Mouse (Mus musculus) hindbrain, postnatal 0 days (tissue): ENCODE measurements around the gene Plekhm1. TPM values are rescaled to one million over a fixed set of nuclear protein-coding genes. Genes with fewer than 3 reads are reported as not detected.

ENCODE experiments used
- ATAC-seq: fragments of 200-750 bp; cut with Nextera tagmentation; 2 replicates; pipeline ENCODE4 v1.8.0; 2017; ENCODE audit warnings: mild to moderate bottlenecking, moderate TSS enrichment, moderate library complexity
- DNase-seq: peaks from one replicate; pipeline ENCODE4 v3.0.0-alpha.2; 2015; ENCODE audit warnings: low spot score
- H3K27ac ChIP-seq: fragments of 300-500 bp; sonication (generic); 2 replicates; pipeline ENCODE4 v1.5.1; 2014; ENCODE audit warnings: mild to moderate bottlenecking
- H3K27me3 ChIP-seq: fragments of 300-500 bp; sonication (generic); 2 replicates; pipeline ENCODE4 v1.6.1; 2014; ENCODE audit warnings: low read length, mixed read lengths; ENCODE audit not compliant: insufficient read depth
- H3K36me3 ChIP-seq: fragments of 300-500 bp; sonication (generic); 2 replicates; pipeline ENCODE4 v1.6.1; 2014; ENCODE audit warnings: low read length, mixed read lengths; ENCODE audit not compliant: insufficient read depth
- H3K4me1 ChIP-seq: fragments of 300-500 bp; sonication (generic); 2 replicates; pipeline ENCODE4 v1.6.1; 2014; ENCODE audit warnings: antibody characterized with exemption, low read length, mixed read lengths; ENCODE audit not compliant: insufficient read depth
- H3K4me2 ChIP-seq: fragments of 300-500 bp; sonication (generic); 2 replicates; pipeline ENCODE4 v1.6.1; 2014; ENCODE audit warnings: low read depth, mild to moderate bottlenecking, low read length, moderate library complexity, mixed read lengths
- H3K4me3 ChIP-seq: fragments of 300-500 bp; sonication (generic); 2 replicates; pipeline ENCODE4 v1.5.1; 2014; ENCODE audit warnings: low read length
- H3K9ac ChIP-seq: fragments of 300-500 bp; sonication (generic); replicated peaks from 2 replicates; pipeline ENCODE4 v1.6.1; 2014; ENCODE audit warnings: mild to moderate bottlenecking, low read length, moderate library complexity, mixed read lengths
- H3K9me3 ChIP-seq: fragments of 300-500 bp; sonication (generic); 2 replicates; pipeline ENCODE4 v1.6.1; 2016; ENCODE audit warnings: low read length, mixed read lengths
- CTCF ChIP-seq: IDR thresholded peaks from 2 replicates; pipeline ENCODE4 v1.5.1; 2016; ENCODE audit warnings: antibody characterized with exemption, control low read depth, low read depth
- WGBS: fragments of 180-500 bp; shearing (Covaris S2); extraction: QIAGEN DNeasy Blood & Tissue Kit; methylation state at CpG from one replicate; pipeline ENCODE4 v1.1.7; 2014; 5-methylcytosine and 5-hydroxymethylcytosine counted together
- polyA plus RNA-seq: library from polyadenylated mRNA; unstranded; fragments of >200 nt; fragmentation: Nextera tagmentation; extraction: Ambion mirVana; gene quantifications from 2 replicates; pipeline ENCODE4 v1.2.1, GENCODE M21; 2015
- total RNA-seq: library from RNA; depleted of rRNA; stranded (reverse); fragments of >200 nt; gene quantifications from 2 replicates; pipeline ENCODE4 v1.2.3, GENCODE M21; 2014

Gene Plekhm1
- total and polyA plus RNA-seq, 2 experiments from 2014 or later: 6.3 to 8.2 TPM

DNA sequence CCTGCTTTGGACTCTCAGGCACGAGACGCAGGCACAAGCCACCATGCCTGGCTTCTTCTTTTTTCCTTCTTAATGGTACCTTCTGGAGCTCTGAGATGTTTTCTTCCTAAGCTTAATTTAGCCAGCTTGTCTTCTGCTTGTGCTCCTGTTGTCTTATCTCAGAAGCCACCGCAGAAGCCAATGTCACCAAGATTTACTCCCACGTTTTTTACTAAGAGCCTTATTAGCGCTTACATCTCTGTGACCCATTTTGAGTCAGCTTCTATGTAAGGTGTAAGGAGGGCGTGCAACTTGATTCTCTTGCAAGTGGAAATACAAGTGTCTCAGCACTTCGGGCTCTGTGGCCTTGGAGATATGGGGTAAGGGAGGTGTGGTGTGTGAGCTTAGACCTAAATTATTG is 31.0 kb downstream of the Plekhm1 start:
- Histone ChIP-seq H3K27me3 (no peaks in the 10 kb centered on the region), H3K4me3 (no peak overlapping the region), H3K9me3 (no peaks in the 10 kb centered on the region), H3K27ac (no peak overlapping the region), H3K9ac (no peak overlapping the region), H3K36me3 (peaks cover 24% of the 10 kb centered on the region; the same call in 1 of the 2 replicates), H3K4me2 (no peak overlapping the region), H3K4me1 (no peaks in the 10 kb centered on the region)
- TF ChIP-seq CTCF: no peak
- no peak for ATAC-seq
- DNase-seq: no peak
- 84% methylated on average over 7 of the region's 7 CpGs for WGBS

DNA sequence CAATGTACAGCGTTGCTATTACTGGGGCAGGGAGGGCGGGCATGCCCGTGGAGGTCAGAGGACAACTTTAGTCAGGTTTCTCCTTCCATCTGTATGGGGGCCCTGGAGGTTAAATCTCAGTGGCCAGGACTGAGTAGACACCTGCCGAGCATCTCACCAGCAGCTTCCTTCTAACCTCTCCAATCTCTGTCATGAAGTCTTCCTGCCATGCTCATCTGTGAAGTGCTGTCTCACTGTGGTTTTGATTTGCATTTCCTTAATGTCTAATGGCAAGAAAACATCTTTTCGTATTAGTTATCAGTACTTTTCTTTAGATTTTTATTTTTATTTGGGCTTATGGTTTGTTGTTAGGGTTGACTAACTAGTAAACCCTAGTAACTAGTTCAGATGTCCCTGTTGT is 32.0 kb downstream of the Plekhm1 start:
- WGBS: 93% methylated on average over 5 of the region's 5 CpGs
- no peak for TF ChIP-seq CTCF
- ATAC-seq (no peak), DNase-seq (no peak)
- no peak overlapping the region for H3K27ac ChIP-seq
- H3K4me3 ChIP-seq: no peak overlapping the region
- H3K36me3 ChIP-seq: peaks cover 31% of the 10 kb centered on the region; the same call in 1 of the 2 replicates
- no peaks in the 10 kb centered on the region for H3K4me1 ChIP-seq
- no peak overlapping the region for H3K9ac ChIP-seq
- no peak overlapping the region for H3K4me2 ChIP-seq
- no peaks in the 10 kb centered on the region for H3K9me3 ChIP-seq
- H3K27me3 ChIP-seq: no peaks in the 10 kb centered on the region

DNA sequence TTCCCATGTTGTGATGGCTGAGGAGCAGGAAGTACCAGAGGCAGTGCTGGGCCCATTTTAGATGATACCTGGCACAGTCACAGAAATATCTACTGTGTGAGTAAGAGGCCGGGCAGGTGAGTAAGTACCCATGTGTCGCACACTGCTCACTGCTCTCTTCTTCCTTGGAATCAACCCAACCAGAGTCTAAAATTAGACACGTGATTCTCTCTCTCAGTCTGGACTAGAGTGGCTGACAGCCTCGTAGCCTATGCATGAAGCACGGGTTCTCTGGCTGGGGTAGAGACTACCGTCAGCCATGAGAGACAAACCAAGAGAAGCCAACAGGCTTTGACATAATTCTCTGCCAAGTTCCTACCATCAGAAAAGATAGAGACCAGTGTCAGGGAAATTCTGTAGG is 34.1 kb downstream of the Plekhm1 start:
- no peak for DNase-seq
- ATAC-seq: no peak
- Histone ChIP-seq H3K9me3 (no peaks in the 10 kb centered on the region), H3K4me3 (no peak overlapping the region), H3K4me1 (no peaks in the 10 kb centered on the region), H3K4me2 (no peak overlapping the region), H3K36me3 (peaks cover 31% of the 10 kb centered on the region; the same call in 1 of the 2 replicates), H3K27me3 (no peaks in the 10 kb centered on the region), H3K9ac (no peak overlapping the region), H3K27ac (no peak overlapping the region)
- 94% methylated on average over 6 of the region's 6 CpGs for WGBS
- no peak for TF ChIP-seq CTCF

DNA sequence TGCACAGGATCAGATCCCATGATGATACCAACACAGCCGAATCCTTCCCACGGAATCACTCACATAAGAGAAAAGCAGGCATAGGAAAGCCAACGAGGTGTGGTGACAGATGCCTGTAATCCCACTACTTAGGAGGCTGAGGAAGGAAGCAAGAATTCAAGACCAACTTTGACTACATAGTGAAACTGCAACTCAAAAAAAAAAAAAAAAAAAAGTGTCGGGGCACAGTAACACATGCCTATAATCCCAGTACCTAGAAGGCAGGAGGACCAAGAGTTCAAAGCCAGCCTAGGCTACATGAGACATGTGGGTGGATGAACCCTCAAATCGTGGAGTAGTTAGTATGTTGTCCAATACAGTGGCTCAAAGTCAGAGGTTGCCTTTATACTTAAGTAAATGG is 36.7 kb downstream of the Plekhm1 start:
- no peak for TF ChIP-seq CTCF
- Histone ChIP-seq H3K9ac (no peak overlapping the region), H3K27me3 (no peaks in the 10 kb centered on the region), H3K9me3 (no peaks in the 10 kb centered on the region), H3K4me1 (peaks cover 3% of the 10 kb centered on the region; the same call in 1 of the 2 replicates), H3K4me2 (no peak overlapping the region), H3K36me3 (peaks cover 31% of the 10 kb centered on the region; the same call in 1 of the 2 replicates), H3K27ac (no peak overlapping the region), H3K4me3 (no peak overlapping the region)
- ATAC-seq: no peak
- no peak for DNase-seq
- WGBS: 91% methylated on average over 5 of the region's 5 CpGs

DNA sequence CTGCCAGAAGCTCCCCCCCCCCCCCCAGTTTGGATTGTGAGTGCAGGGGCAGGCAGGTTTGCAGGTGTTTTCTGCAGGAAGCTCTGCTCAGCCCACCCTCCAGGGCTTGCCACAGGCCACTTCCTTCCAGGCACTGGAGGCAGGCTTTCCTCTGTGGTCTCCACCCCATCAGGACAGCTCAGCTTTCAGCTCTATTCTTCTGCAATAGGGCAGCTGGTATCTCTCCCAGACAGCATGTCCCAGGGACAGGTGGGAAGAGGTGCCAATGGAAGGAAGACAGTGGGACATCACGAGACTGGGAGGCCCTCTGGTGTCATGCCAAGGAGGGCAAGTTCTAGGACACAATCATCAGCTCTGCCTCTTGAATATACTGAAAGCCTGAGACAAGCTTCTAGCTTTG is 37.2 kb downstream of the Plekhm1 start:
- 65% methylated on average over 1 of the region's 1 CpGs for WGBS
- Histone ChIP-seq H3K9me3 (no peaks in the 10 kb centered on the region), H3K36me3 (peaks cover 35% of the 10 kb centered on the region; the same call in 1 of the 2 replicates), H3K27me3 (no peaks in the 10 kb centered on the region), H3K27ac (no peak overlapping the region), H3K4me1 (peaks cover 3% of the 10 kb centered on the region; the same call in 1 of the 2 replicates), H3K4me3 (no peak overlapping the region), H3K9ac (no peak overlapping the region), H3K4me2 (no peak overlapping the region)
- ATAC-seq (no peak), DNase-seq (no peak)
- TF ChIP-seq CTCF: no peak

DNA sequence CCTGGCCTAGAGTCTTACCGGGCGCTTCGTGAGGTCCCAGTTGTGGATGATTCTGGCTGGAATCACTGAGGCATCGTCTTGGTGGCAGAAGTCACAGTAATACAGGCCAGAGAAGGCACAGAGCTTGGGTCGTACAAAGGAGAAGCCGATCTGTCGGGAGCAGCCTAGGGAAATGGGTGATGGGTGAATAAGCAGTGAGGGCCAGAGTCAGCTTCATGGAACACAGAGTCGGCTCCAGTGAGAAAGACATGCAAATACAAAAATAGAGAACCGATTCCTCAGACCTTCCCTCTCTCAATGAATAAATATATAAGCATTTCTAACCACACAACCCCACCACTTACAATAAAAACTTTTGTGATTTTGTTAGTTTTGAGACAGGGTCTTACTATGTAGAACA is 38.6 kb downstream of the Plekhm1 start:
- no peaks in the 10 kb centered on the region for H3K9me3 ChIP-seq
- H3K27me3 ChIP-seq: no peaks in the 10 kb centered on the region
- H3K4me2 ChIP-seq: no peak overlapping the region
- WGBS: 94% methylated on average over 9 of the region's 9 CpGs
- no peak for DNase-seq
- no peak overlapping the region for H3K27ac ChIP-seq
- H3K4me1 ChIP-seq: peaks cover 3% of the 10 kb centered on the region; the same call in 1 of the 2 replicates
- H3K36me3 ChIP-seq: peaks cover 25% of the 10 kb centered on the region; the same call in 1 of the 2 replicates
- no peak for TF ChIP-seq CTCF
- no peak for ATAC-seq
- no peak overlapping the region for H3K4me3 ChIP-seq
- no peak overlapping the region for H3K9ac ChIP-seq

DNA sequence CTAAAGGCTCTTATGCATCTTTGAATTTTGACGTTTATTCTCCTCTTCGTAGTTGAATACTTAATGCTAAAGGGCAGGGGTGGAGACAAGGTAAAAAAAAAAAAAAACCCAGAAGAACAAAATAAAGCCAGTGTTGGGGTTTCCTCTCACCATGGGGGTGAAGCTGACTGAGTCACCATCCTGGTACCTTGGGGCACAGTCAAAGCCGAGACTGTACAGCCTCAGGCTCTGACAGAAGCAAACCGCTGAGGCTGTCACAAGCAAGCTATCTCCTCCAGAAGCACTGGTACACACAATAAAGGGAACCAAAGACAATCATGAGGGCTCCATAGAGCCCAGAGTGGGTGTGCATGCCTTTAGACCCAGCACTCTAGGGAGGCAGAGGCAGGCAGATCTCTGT is 39.9 kb downstream of the Plekhm1 start:
- TF ChIP-seq CTCF: no peak
- H3K36me3 ChIP-seq: peaks cover 19% of the 10 kb centered on the region; the same call in 1 of the 2 replicates
- no peak for DNase-seq
- 77% methylated on average over 4 of the region's 4 CpGs for WGBS
- no peak for ATAC-seq
- peaks cover 3% of the 10 kb centered on the region; the same call in 1 of the 2 replicates for H3K4me1 ChIP-seq
- no peak overlapping the region for H3K27ac ChIP-seq
- H3K9ac ChIP-seq: no peak overlapping the region
- no peaks in the 10 kb centered on the region for H3K27me3 ChIP-seq
- H3K9me3 ChIP-seq: no peaks in the 10 kb centered on the region
- no peak overlapping the region for H3K4me3 ChIP-seq
- H3K4me2 ChIP-seq: no peak overlapping the region
